Mouse (Mus musculus): ENCODE measurements around the gene Zfp715.
"Not testable (repeated sequence)": the region's sequence is repeated elsewhere in the genome, so short reads cannot be mapped to it uniquely, and the experiment has no call there.

The Zfp715 gene

DNA sequence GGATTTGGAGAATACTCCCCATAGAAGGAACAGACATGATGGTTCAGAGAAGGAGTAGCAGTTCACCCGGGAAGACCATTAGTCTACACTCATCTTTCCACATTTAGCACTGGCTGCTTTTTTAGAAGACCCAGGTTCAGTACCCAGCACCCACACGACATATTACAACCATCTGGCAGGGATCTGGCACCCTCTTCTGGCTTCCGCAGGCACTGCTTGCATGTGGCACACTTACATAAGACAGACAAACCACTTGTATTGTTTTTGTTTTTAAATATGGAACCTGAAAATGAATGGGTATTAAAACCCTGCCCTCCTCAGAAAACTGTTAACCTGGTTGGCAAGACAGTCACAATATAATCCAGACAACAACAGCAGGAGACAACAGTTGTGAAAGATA, 21.6 kb downstream of the Zfp715 start:
- no peak for DNase-seq (ENCODE audit: low spot score)

DNA sequence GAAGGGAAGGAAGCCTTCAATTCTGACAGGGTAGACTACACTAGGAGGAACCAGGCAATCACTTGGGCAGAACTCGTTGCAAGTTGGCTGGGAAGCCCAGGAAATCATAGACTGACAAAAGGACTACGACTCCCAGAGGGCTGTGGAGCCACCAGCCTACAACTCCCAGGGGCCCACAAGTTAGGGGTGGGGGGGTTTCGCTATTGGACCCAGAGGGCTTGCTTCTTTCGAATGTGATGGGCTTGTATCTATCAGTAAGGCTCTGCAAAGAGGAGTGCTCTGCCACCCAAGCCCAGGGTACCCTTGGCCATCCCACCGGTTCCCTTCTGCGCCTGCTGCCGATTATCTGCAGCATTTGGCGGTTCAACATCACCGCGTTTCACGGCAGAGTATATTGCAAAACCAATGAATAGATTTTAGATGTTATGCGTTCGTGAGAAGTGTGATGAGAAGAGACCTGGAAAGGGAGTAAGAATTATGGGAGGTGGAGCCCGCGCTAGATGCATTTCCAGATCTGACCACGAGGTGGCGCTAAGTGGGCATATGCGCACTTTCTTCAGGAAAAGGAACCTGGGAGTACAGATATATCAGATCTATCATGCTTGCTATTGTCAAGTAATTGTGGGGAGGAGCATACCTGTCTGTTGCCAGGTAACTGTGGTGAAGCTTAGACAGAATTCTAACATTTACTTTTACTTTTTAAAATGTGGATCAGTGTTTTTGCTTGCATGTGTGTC, 30.1 kb downstream of the Zfp715 start:
- peak; percentile 47 for DNase-seq (ENCODE audit: low spot score)

DNA sequence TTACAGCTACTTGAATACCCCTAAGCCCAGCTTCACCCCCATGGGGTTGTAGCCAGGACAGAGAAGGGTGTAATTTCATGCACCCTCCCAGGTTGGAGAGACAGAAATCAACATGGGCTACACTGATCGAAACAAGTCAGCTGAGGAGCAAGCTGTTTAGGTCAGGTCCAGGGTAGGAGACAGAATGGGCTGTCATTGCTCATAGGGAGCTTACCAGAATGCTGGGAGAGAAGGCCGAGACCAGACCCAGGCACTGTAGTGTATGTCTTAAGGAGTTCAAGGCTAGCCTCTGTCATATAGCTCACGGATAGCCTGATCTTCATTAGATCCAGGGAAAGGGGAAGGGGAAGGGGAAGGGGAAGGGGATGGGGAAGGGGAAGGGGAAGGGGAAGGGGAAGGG, 30.6 kb downstream of the Zfp715 start:
- DNase-seq (ENCODE audit: low spot score), result no peak

DNA sequence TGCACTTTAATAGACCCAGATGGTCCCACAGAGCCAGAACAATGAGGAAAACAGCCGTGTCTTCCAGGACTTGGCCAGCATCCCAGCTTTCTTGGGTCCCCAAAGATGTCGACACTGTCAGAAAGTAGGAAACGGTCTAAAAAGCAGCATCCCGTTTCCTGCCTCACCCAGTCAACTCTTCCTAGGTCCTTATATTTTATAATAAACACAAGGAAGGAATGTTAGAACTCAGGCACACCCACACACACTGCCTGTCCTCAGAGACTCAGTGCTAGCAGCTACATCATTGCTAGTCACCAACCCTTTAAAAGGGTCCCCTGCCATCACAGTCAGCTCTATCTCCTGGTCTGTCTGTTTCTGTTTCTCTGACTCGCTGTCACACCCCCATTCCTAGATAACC, 35.7 kb downstream of the Zfp715 start:
- no peak for DNase-seq (ENCODE audit: low spot score)

DNA sequence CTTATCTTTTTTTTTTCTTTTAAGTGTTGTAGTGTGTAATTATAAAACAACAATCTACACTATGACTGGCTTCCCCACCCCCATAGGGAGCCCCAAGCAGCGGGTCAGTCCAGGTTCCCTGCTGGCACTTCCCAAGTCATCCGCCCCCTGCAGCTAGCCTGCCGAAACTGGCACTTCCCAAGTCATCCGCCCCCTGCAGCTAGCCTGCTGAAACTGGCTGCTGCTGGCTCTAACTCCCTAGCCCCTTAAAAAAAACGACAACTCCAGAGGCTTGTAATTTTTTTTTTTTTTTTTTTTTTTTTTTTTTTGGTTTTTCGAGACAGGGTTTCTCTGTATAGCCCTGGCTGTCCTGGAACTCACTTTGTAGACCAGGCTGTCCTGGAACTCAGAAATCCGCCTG, 36.9 kb downstream of the Zfp715 start:
- not testable (repeated sequence) for DNase-seq (ENCODE audit: low spot score)

DNA sequence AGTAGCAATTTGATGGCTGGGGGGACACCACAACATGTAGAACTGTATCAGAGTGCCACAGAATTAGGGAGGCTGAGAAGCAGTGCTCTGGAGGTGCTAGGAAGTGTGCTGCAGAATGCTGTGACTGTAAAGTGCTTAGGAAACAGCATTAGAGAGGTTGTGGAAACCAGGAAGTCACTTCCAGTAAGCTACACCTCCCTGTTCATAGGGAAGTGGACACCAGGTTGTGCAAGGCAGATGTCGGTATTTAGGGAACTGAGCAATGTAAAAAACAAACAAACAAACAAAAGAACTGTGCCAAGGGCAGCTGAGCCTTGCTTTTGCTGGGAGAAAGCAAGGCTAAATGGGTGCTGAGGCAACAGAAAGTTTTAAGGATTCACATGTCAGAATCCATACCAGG, 39.6 kb downstream of the Zfp715 start:
- DNase-seq (ENCODE audit: low spot score), result no peak

DNA sequence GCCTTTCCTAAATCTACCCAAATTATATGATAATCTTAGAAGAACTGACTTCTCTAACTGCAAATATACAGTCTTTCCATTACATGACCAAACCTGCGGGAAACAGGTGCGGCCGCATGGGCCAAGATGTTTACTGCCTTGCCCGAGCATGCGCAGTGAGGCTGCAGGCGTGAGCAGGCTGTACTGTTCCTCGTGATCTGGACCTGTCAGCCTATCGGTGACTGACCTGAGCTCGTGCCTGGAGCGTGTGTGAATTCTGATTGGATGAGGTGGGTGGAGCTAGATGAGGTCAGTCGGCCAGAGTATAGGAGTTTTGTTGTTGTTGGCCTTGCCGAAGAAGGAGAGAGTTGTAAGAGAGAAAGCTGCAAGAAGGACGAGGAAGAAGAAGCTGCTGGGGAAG, 45.7 kb downstream of the Zfp715 start:
- not testable (repeated sequence) for DNase-seq (ENCODE audit: low spot score)

DNA sequence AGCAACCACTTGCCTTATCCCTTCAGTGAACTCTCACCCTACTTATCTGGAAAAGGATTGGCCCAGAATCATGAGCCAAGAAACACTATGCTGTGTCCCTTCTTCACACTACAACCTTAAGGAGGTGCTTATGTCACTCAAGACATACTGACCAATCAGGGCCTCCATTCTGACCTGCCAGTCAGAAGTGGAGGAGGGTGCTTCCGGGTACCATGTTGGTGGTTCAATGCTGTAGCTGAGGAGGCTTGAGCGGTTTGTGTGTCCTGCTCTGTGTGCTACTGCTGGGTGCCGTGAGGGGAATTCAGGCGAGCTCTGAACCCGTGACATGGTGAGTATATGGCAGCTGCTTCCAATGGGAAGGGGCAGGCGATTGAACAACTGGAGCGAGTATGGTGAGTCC, 59.6 kb downstream of the Zfp715 start:
- no peak for DNase-seq (ENCODE audit: low spot score)

DNA sequence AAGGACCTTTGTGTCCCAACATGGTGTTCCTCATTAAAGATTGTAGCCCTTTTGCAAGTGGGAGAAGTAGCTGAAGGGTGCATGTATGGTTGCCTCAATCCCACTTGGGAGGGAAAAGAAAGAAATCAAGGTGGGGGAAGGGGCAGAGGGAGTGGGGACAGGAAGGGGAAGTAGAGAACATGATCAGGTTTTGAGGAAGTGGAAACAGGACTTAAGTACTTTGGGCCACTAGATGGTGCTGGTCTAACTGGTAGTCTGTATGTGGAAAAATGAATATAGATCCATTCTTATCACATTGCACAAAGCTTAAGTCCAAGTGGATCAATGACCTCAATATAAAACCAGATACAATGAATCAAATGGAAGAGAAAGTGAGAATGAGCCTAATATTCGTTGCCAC, 62.4 kb downstream of the Zfp715 start:
- DNase-seq (ENCODE audit: low spot score), result not testable (repeated sequence)
